Mouse (Mus musculus) heart, embryonic 16.5 days (tissue): ENCODE measurements around the gene Khdc4. TPM values are rescaled to one million over a fixed set of nuclear protein-coding genes. Genes with fewer than 3 reads are reported as not detected.

Experiments
- ATAC-seq: fragments of 200-750 bp; cut with Nextera tagmentation; replicated peaks from 2 replicates; pipeline ENCODE4 v1.8.0; 2017; ENCODE audit warnings: moderate number of reproducible peaks; ENCODE audit not compliant: insufficient read depth, low FRiP score; ENCODE audit errors: extremely low read depth
- H3K27ac ChIP-seq: fragments of 300-500 bp; sonication (generic); 2 replicates; pipeline ENCODE4 v1.5.1; 2014; ENCODE audit warnings: mild to moderate bottlenecking, low read length, control low read depth, moderate library complexity
- H3K27me3 ChIP-seq: fragments of 300-500 bp; sonication (generic); 2 replicates; pipeline ENCODE4 v1.6.1; 2014; ENCODE audit warnings: low read length, mixed read lengths; ENCODE audit not compliant: control insufficient read depth, insufficient read depth
- H3K36me3 ChIP-seq: fragments of 300-500 bp; sonication (generic); 2 replicates; pipeline ENCODE4 v1.6.1; 2014; ENCODE audit not compliant: control insufficient read depth, insufficient read depth
- H3K4me1 ChIP-seq: fragments of 300-500 bp; sonication (generic); 2 replicates; pipeline ENCODE4 v1.6.1; 2014; ENCODE audit warnings: low read length, mixed read lengths; ENCODE audit not compliant: control insufficient read depth, insufficient read depth
- H3K4me2 ChIP-seq: fragments of 300-500 bp; sonication (generic); 2 replicates; pipeline ENCODE4 v1.6.1; 2014; ENCODE audit warnings: low read depth, mild to moderate bottlenecking, control low read depth, low read length
- H3K4me3 ChIP-seq: fragments of 300-500 bp; sonication (generic); 2 replicates; pipeline ENCODE4 v1.5.1; 2014; ENCODE audit warnings: mild to moderate bottlenecking, control low read depth, low read length
- H3K9ac ChIP-seq: fragments of 300-500 bp; sonication (generic); 2 replicates; pipeline ENCODE4 v1.6.1; 2014; ENCODE audit warnings: low read length, control low read depth
- H3K9me3 ChIP-seq: fragments of 300-500 bp; sonication (generic); replicated peaks from 2 replicates; pipeline ENCODE4 v1.6.1; 2016; ENCODE audit warnings: low read length; ENCODE audit not compliant: control insufficient read depth
- WGBS: fragments of 180-500 bp; shearing (Covaris S2); extraction: QIAGEN DNeasy Blood & Tissue Kit; methylation state at CpG from one replicate; pipeline ENCODE4 v1.1.7; 2014; 5-methylcytosine and 5-hydroxymethylcytosine counted together
- polyA plus RNA-seq: library from polyadenylated mRNA; unstranded; fragments of >200 nt; fragmentation: Nextera tagmentation; extraction: Ambion mirVana; gene quantifications from 2 replicates; pipeline ENCODE4 v1.2.1, GENCODE M21; 2015

Khdc4 gene
- polyA plus RNA-seq, 1 experiment from 2014 or later = 68.6 TPM

GRCm38 (mm10) chr3:88762401-88762831, 76.8 kb downstream of the Khdc4 start:
- Histone ChIP-seq H3K4me2 (no peak overlapping the region), H3K27ac (no peak overlapping the region), H3K4me1 (peaks cover 15% of the 10 kb centered on the region), H3K9me3 (no peaks in the 10 kb centered on the region), H3K27me3 (no peaks in the 10 kb centered on the region), H3K4me3 (no peak overlapping the region), H3K36me3 (no peaks in the 10 kb centered on the region), H3K9ac (peak overlapping the region; percentile 33; the same call in 1 of the 2 replicates)
- whole genome bisulfite sequencing = 30% methylated on average over 6 of the region's 6 CpGs
- no peak; the same call in 1 of the 2 replicates for ATAC-seq

Other genes starting within 250 kb of the Khdc4 start
- 3.0 and 3.7 TPM in 2 replicates for gene Sema4a, start 224.6 kb upstream of the Khdc4 start, polyA plus RNA-seq
- 127 and 129 TPM in 2 replicates for gene Lmna, start 175.8 kb upstream of the Khdc4 start, polyA plus RNA-seq
- gene Mex3a, start 153.4 kb upstream of the Khdc4 start, polyA plus RNA-seq = 5.3 and 5.7 TPM in 2 replicates
- gene Rab25, start 137.5 kb upstream of the Khdc4 start, polyA plus RNA-seq = 2.2 and 5.2 TPM in 2 replicates
- 136 and 139 TPM in 2 replicates for gene Lamtor2, start 132.7 kb upstream of the Khdc4 start, polyA plus RNA-seq
- 28.8 and 32.0 TPM in 2 replicates for gene Ubqln4, start 132.0 kb upstream of the Khdc4 start, polyA plus RNA-seq
- 136 and 161 TPM in 2 replicates for gene Ssr2, start 109.9 kb upstream of the Khdc4 start, polyA plus RNA-seq
- gene Arhgef2, start 79.8 kb upstream of the Khdc4 start, polyA plus RNA-seq = 76.7 and 85.5 TPM in 2 replicates
- not detected in 2 replicates for gene Rxfp4, start 32.7 kb upstream of the Khdc4 start, polyA plus RNA-seq
- gene Rit1, start 31.0 kb downstream of the Khdc4 start, polyA plus RNA-seq = 59.0 and 59.4 TPM in 2 replicates
- 8.1 and 8.2 TPM in 2 replicates for gene Syt11, start 89.4 kb downstream of the Khdc4 start, polyA plus RNA-seq
- 6.9 and 7.3 TPM in 2 replicates for gene Gon4l, start 149.4 kb downstream of the Khdc4 start, polyA plus RNA-seq
- gene Msto1, start 228.2 kb downstream of the Khdc4 start, polyA plus RNA-seq = 46.2 and 47.5 TPM in 2 replicates